8 mouse cellular contexts compared by ENCODE assay signal in genomic region chr10:61715462-61715837, GRCm38 (mm10). TPM values are rescaled to one million over a fixed set of nuclear protein-coding genes. Genes with fewer than 3 reads are reported as not detected.
DNase-seq lines count a peak whose midpoint lies in the region; ATAC-seq and TF ChIP-seq lines count a peak whose summit lies in the region.

No protein-coding gene starts in this region.

- H3K27me3 ChIP-seq in heart, embryonic 12.5 days (replicated peaks): peaks cover 6% of the 10 kb centered on the region; the same call in 1 of the 2 replicates
- peaks cover 31% of the 10 kb centered on the region for H3K27me3 ChIP-seq in E14TG2a.4 (ENCODE audit: insufficient read depth, low read length)
- H3K27me3 ChIP-seq in forebrain, embryonic 15.5 days: no peaks in the 10 kb centered on the region
- H3K27me3 ChIP-seq in liver, embryonic 16.5 days (ENCODE audit: control insufficient read depth, insufficient read depth, low read depth, low read length): no peaks in the 10 kb centered on the region

- H3K4me2 ChIP-seq in heart, embryonic 12.5 days: peak overlapping the region; percentile 95
- H3K4me2 ChIP-seq in forebrain, embryonic 15.5 days (replicated peaks): peak overlapping the region; percentile 65
- peak overlapping the region; percentile 86 for H3K4me2 ChIP-seq in liver, embryonic 16.5 days (ENCODE audit: low read depth, low read length)

- no peaks in the 10 kb centered on the region for H3K9me3 ChIP-seq in heart, embryonic 12.5 days (replicated peaks)
- H3K9me3 ChIP-seq in E14TG2a.4 (ENCODE audit: low read length): no peaks in the 10 kb centered on the region
- H3K9me3 ChIP-seq in forebrain, embryonic 15.5 days: no peaks in the 10 kb centered on the region
- H3K9me3 ChIP-seq in liver, embryonic 16.5 days (replicated peaks; ENCODE audit: control insufficient read depth, low read length): no peaks in the 10 kb centered on the region

- H3K4me3 ChIP-seq in heart, embryonic 12.5 days: peak overlapping the region; percentile 88
- peak overlapping the region; percentile 84 for H3K4me3 ChIP-seq in E14TG2a.4 (replicated peaks; ENCODE audit: low read length)
- H3K4me3 ChIP-seq in forebrain, embryonic 15.5 days: peak overlapping the region; percentile 45
- H3K4me3 ChIP-seq in liver, embryonic 16.5 days (ENCODE audit: low read depth, low read length): peak overlapping the region; percentile 65

- DNase-seq in heart, postnatal 4 days: no peak
- DNase-seq in layer of hippocampus, adult 9-11 months: no peak
- no peak for DNase-seq in gastrocnemius, adult 8-10 months (ENCODE audit: low spot score in 2 of 2)
- DNase-seq in thymus, adult 18-20 months: no peak

- no peak overlapping the region for H3K27ac ChIP-seq in heart, embryonic 12.5 days (ENCODE audit: poor library complexity, severe bottlenecking)
- no peak overlapping the region for H3K27ac ChIP-seq in forebrain, embryonic 15.5 days (replicated peaks)
- no peak overlapping the region for H3K27ac ChIP-seq in liver, embryonic 16.5 days (ENCODE audit: low read length)

- no peak for TF ChIP-seq CTCF in E14TG2a.4 (conservative IDR thresholded peaks at IDR 0.05; ENCODE audit: low read length)

- 2% methylated on average over 11 of the region's 11 CpGs for WGBS in heart, embryonic 12.5 days
- 6% methylated on average over 11 of the region's 11 CpGs for WGBS in forebrain, embryonic 15.5 days
- 4% methylated on average over 11 of the region's 11 CpGs for WGBS in liver, embryonic 16.5 days (ENCODE audit: insufficient replicate concordance)

- peak; percentile 70; the same call in 1 of the 2 replicates for ATAC-seq in heart, embryonic 12.5 days (ENCODE audit: insufficient number of reproducible peaks, low FRiP score)
- ATAC-seq in forebrain, embryonic 15.5 days (replicated peaks): peak; percentile 58
- no peak; the same call in 1 of the 2 replicates for ATAC-seq in liver, embryonic 16.5 days (ENCODE audit: low read depth)

- peaks cover 18% of the 10 kb centered on the region for H3K4me1 ChIP-seq in heart, embryonic 12.5 days (replicated peaks)
- H3K4me1 ChIP-seq in E14TG2a.4 (replicated peaks; ENCODE audit: low read depth, low read length): peaks cover 17% of the 10 kb centered on the region
- H3K4me1 ChIP-seq in forebrain, embryonic 15.5 days: peaks cover 8% of the 10 kb centered on the region; the same call in 1 of the 2 replicates
- peaks cover 11% of the 10 kb centered on the region for H3K4me1 ChIP-seq in liver, embryonic 16.5 days (ENCODE audit: control insufficient read depth, low read depth, low read length)

- peak overlapping the region; percentile 84 for H3K9ac ChIP-seq in heart, embryonic 12.5 days
- H3K9ac ChIP-seq in forebrain, embryonic 15.5 days (replicated peaks): peak overlapping the region; percentile 36
- peak overlapping the region; percentile 60 for H3K9ac ChIP-seq in liver, embryonic 16.5 days (ENCODE audit: low read depth, low read length)

- no peaks in the 10 kb centered on the region for H3K36me3 ChIP-seq in heart, embryonic 12.5 days
- no peaks in the 10 kb centered on the region for H3K36me3 ChIP-seq in E14TG2a.4 (ENCODE audit: insufficient read depth, low read length)
- H3K36me3 ChIP-seq in forebrain, embryonic 15.5 days: no peaks in the 10 kb centered on the region
- H3K36me3 ChIP-seq in liver, embryonic 16.5 days (ENCODE audit: control insufficient read depth, insufficient read depth): no peaks in the 10 kb centered on the region

RNA-seq across cellular contexts. Expression of gene Aifm2, which starts 0.4 kb away (rescaled TPM):
- 20.8 and 22.7 TPM in 2 replicates for polyA plus RNA-seq in heart, embryonic 12.5 days (2016; fragmentation: Nextera tagmentation; extraction: Ambion mirVana)
- total RNA-seq in heart, postnatal 4 days (2021): 10 to 100 TPM; 33.3 to 35.5 TPM
- polyA plus RNA-seq in forebrain, embryonic 15.5 days (2015; fragmentation: Nextera tagmentation; extraction: Ambion mirVana): 5.2 and 6.7 TPM in 2 replicates
- polyA plus RNA-seq in liver, embryonic 16.5 days (2015; fragmentation: Nextera tagmentation; extraction: Ambion mirVana): 5.6 and 6.0 TPM in 2 replicates
- 10 to 100 TPM; 11.7 to 13.7 (median 12.5) TPM for total RNA-seq in gastrocnemius, adult 8-10 months (2022)

RNA-seq across cellular contexts. Expression of gene Tysnd1, which starts 20.1 kb away (rescaled TPM):
- polyA plus RNA-seq in heart, embryonic 12.5 days (2016; fragmentation: Nextera tagmentation; extraction: Ambion mirVana): 31.0 and 32.1 TPM in 2 replicates
- total RNA-seq in heart, postnatal 4 days (2021): 10 to 100 TPM; 21.0 to 22.6 TPM
- polyA plus RNA-seq in forebrain, embryonic 15.5 days (2015; fragmentation: Nextera tagmentation; extraction: Ambion mirVana): 28.2 and 32.7 TPM in 2 replicates
- 10.7 and 12.8 TPM in 2 replicates for polyA plus RNA-seq in liver, embryonic 16.5 days (2015; fragmentation: Nextera tagmentation; extraction: Ambion mirVana)
- total RNA-seq in gastrocnemius, adult 8-10 months (2022): 10 to 100 TPM; 12.6 to 16.1 (median 14.5) TPM

RNA-seq across cellular contexts. Expression of gene Sar1a, which starts 35.4 kb away (rescaled TPM):
- polyA plus RNA-seq in heart, embryonic 12.5 days (2016; fragmentation: Nextera tagmentation; extraction: Ambion mirVana): 172 and 179 TPM in 2 replicates
- total RNA-seq in heart, postnatal 4 days (2021): 100 to 1,000 TPM; 151 to 153 TPM
- polyA plus RNA-seq in forebrain, embryonic 15.5 days (2015; fragmentation: Nextera tagmentation; extraction: Ambion mirVana): 213 and 219 TPM in 2 replicates
- polyA plus RNA-seq in liver, embryonic 16.5 days (2015; fragmentation: Nextera tagmentation; extraction: Ambion mirVana): 66.6 and 67.0 TPM in 2 replicates
- 100 to 1,000 TPM; 119 to 156 (median 128) TPM for total RNA-seq in gastrocnemius, adult 8-10 months (2022)
